Mouse (Mus musculus): Measurements from ENCODE around the gene Dgki.

DNA sequence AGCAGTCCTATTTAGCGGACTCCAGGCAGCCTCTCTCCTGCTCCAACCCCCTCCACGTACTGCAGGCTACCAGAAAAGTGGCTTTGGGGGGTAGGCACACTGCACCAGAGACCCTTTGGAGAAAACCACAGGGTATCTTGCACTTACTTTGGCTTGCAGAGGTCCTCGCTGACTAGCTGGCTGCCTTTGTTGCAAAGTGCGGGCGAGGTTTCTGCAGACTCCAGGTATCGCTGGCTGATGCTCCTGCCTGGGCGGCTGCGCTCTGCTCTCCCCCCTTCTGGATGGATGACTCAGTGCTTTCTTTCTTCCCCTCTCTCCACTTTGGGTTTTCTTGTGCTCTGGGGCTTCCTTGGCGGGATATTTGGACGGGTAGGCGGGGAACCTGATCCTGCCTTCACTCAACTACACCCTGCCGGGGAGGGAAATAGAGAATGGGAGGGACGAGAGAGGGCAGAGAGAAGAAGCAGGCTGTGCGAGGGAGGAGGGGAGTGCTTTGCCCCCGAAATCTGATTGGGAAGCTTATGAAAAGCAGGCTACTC is 490.2 kb downstream of the Dgki start, which contains the start of gene Ptn:
- TF ChIP-seq CTCF (conservative IDR thresholded peaks at IDR 0.05 in 1 of 2, IDR thresholded peaks at IDR 0.05 in 1 of 2; ENCODE audit: low read depth in 2 of 2, low read length in 2 of 2) (no peak), USF1 (IDR thresholded peaks at IDR 0.05; ENCODE audit: low read depth, low read length) (no peak), ZKSCAN1 (IDR thresholded peaks at IDR 0.05; ENCODE audit: borderline replicate concordance, low read depth, low read length) (no peak)

Measured in CH12.LX (cell line).